Mouse (Mus musculus): ENCODE results near the gene Serpine2. TPM values are rescaled to one million over a fixed set of nuclear protein-coding genes. Genes with fewer than 3 reads are reported as not detected.

The Serpine2 gene
- polyA plus RNA-seq, 1 experiment = 1.7 TPM

DNA sequence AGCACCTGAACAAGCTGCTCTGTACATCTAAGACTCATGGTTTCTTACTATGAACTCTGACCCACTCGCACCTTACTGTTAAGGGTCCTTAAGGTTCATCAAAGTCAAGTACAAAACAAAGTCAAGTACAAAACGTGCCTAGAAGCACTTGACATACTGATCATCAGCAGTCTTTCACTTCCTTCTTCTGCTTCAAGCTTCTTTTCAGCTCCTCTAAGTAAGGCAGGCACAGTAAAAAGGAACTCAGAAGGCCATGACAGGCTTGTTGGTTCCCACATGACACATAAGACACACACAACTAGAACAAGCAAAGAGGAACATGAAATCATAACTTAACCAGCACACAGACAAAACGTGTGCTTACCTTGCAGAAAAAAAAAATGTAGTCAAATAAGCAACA is 12.3 kb downstream of the Serpine2 start:
- Histone ChIP-seq H3K36me3 (ENCODE audit: control insufficient read depth, insufficient read depth, low read length) (no peaks in the 10 kb centered on the region), H3K4me1 (ENCODE audit: control insufficient read depth, insufficient read depth, low read length) (no peaks in the 10 kb centered on the region), H3K27me3 (ENCODE audit: control insufficient read depth, insufficient read depth, low read length) (no peaks in the 10 kb centered on the region), H3K27ac (ENCODE audit: control insufficient read depth, insufficient read depth, low read depth, low read length) (no peak overlapping the region), H3K4me3 (ENCODE audit: control insufficient read depth, low read depth, low read length) (no peak overlapping the region)
- TF ChIP-seq CTCF (IDR thresholded peaks at IDR 0.05; ENCODE audit: control insufficient read depth, insufficient read depth, insufficient replicate concordance, low read depth, low read length) (no peak), POLR2A (IDR thresholded peaks at IDR 0.05; ENCODE audit: control insufficient read depth, low read depth, low read length) (no peak)

DNA sequence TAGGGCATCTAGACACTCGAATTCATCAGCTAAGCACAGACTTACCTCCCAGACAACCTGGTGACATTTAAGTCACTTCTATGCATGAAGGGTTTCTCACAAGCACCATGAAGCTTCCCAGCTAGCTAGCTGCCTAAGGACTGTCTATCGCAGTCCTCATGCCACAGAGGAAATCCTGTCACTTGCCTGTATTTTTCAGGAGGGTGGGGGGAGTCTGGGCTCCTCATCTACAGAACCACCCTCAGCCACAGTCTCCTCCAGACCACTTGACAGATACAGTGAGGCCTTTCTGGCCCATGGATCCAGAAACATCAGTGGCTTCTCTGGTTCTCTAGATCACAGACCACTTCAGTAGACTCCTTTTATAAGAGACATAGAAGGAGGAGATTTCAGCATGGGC is 14.1 kb downstream of the Serpine2 start:
- Histone ChIP-seq H3K27me3 (ENCODE audit: control insufficient read depth, insufficient read depth, low read length) (no peaks in the 10 kb centered on the region), H3K4me3 (ENCODE audit: control insufficient read depth, low read depth, low read length) (no peak overlapping the region), H3K36me3 (ENCODE audit: control insufficient read depth, insufficient read depth, low read length) (no peaks in the 10 kb centered on the region), H3K4me1 (ENCODE audit: control insufficient read depth, insufficient read depth, low read length) (no peaks in the 10 kb centered on the region), H3K27ac (ENCODE audit: control insufficient read depth, insufficient read depth, low read depth, low read length) (no peak overlapping the region)
- no peak for TF ChIP-seq CTCF (IDR thresholded peaks at IDR 0.05; ENCODE audit: control insufficient read depth, insufficient read depth, insufficient replicate concordance, low read depth, low read length)
- no peak for TF ChIP-seq POLR2A (IDR thresholded peaks at IDR 0.05; ENCODE audit: control insufficient read depth, low read depth, low read length)

DNA sequence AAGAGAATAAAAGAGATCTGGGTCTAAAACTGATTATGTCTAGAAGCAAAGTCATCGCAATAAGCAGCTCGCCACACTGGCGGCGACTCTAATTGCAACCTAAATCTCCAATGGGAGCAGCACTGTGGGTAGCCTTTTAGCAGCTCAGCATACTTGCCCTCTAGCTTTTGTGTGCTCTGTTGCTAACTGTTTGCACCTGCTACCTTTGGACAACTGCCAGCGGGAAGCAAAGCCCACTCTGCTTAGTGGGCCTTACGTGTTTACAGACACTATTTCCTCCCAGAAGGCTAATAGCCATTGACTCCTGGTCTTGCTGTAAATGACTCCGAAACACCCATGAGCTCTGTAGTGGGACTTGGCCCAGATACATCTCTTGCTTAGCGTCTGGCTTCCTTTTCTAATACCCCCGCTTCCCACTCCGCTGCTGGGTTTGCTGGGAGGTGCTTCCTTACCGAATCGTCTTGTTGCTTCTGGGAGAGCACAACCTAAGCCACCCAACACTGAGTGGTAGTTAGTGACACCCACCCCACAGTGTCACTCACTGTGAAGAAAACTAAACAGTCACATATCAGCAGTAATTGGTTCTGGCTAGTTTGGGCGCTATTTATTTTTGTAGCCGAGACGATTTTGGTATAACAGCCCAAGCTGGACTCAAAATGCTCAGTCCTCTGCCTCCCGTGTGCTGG is 28.1 kb downstream of the Serpine2 start:
- H3K4me3 ChIP-seq (ENCODE audit: control insufficient read depth, low read depth, low read length) = no peak overlapping the region
- H3K4me1 ChIP-seq (ENCODE audit: control insufficient read depth, insufficient read depth, low read length) = no peaks in the 10 kb centered on the region
- no peaks in the 10 kb centered on the region for H3K36me3 ChIP-seq (ENCODE audit: control insufficient read depth, insufficient read depth, low read length)
- H3K27ac ChIP-seq (ENCODE audit: control insufficient read depth, insufficient read depth, low read depth, low read length) = no peak overlapping the region
- H3K27me3 ChIP-seq (ENCODE audit: control insufficient read depth, insufficient read depth, low read length) = no peaks in the 10 kb centered on the region
- TF ChIP-seq POLR2A (IDR thresholded peaks at IDR 0.05; ENCODE audit: control insufficient read depth, low read depth, low read length) = no peak
- TF ChIP-seq CTCF (IDR thresholded peaks at IDR 0.05; ENCODE audit: control insufficient read depth, insufficient read depth, insufficient replicate concordance, low read depth, low read length) = no peak

DNA sequence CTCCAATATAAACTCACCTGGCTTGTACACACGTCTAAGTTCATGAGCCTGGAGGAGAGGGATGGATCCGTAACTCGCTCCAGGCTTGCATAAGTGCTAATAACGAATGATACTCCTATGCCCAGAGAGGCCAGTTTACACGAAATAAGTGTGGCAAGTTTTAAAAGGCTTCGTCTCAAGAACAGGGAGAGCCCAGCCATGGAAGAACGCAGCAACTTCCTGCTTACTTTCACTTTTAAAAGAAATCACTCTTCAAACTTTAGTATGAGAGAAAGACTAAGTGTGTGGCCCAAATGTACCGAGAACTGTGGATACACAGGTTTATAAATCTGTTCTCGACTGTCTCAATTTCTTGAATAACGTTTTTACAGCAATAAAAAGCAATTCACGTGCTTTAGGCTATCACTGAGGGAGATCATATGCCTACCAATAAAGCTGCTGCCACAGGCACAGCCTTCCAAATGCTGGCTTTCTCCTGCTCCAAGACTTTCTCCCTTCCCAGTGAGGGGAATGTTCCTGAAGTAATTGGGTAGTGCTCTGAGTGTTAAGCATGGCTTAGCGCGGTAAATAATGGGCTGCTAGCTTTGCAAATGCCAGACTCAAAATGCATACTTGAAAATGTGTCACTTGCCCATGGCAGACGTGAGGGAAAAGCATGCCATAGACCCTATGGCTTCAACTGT is 36.9 kb downstream of the Serpine2 start:
- TF ChIP-seq POLR2A (IDR thresholded peaks at IDR 0.05; ENCODE audit: control insufficient read depth, low read depth, low read length) (no peak), CTCF (IDR thresholded peaks at IDR 0.05; ENCODE audit: control insufficient read depth, insufficient read depth, insufficient replicate concordance, low read depth, low read length) (no peak)
- no peaks in the 10 kb centered on the region for H3K4me1 ChIP-seq (ENCODE audit: control insufficient read depth, insufficient read depth, low read length)
- peak overlapping the region; percentile 17; the same call in 1 of the 2 replicates for H3K4me3 ChIP-seq (ENCODE audit: control insufficient read depth, low read depth, low read length)
- no peaks in the 10 kb centered on the region for H3K36me3 ChIP-seq (ENCODE audit: control insufficient read depth, insufficient read depth, low read length)
- no peaks in the 10 kb centered on the region for H3K27me3 ChIP-seq (ENCODE audit: control insufficient read depth, insufficient read depth, low read length)
- peak overlapping the region; percentile 49; the same call in 1 of the 2 replicates for H3K27ac ChIP-seq (ENCODE audit: control insufficient read depth, insufficient read depth, low read depth, low read length)

DNA sequence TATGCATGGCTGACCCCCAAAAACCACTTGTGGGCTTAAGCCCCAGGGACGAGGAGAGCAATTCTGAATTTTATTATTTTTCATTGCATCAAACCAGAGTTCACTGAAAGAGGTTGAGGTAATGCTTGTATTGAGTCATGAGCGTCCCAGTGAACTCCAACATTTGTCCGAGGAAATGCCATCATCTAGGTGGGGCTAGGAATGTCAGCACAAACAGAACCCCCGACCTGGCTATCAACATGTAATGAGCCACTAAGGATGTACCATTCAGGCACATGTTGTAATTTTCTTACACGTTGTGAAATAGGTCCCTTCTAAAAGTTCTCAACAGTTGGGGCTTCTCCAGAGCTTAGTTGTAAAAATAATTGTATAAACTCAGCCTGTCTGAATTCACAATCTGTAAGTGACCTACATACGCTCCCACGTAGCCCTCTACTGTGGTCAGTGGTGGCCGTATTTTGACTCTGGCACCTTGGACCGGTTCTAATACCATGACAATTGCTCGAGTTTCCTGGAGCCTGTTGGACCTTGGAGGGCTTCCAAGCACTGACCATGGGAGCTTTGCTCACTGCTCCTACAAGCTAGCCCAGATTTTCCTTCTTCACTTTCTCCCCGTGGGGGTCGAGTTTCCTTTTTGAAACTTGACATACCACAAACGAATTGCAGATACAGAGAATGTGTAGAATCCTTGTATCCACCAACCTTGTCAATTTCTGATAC is 38.0 kb downstream of the Serpine2 start:
- TF ChIP-seq POLR2A (IDR thresholded peaks at IDR 0.05; ENCODE audit: control insufficient read depth, low read depth, low read length) (no peak), CTCF (IDR thresholded peaks at IDR 0.05; ENCODE audit: control insufficient read depth, insufficient read depth, insufficient replicate concordance, low read depth, low read length) (no peak)
- Histone ChIP-seq H3K27me3 (ENCODE audit: control insufficient read depth, insufficient read depth, low read length) (no peaks in the 10 kb centered on the region), H3K36me3 (ENCODE audit: control insufficient read depth, insufficient read depth, low read length) (no peaks in the 10 kb centered on the region), H3K27ac (ENCODE audit: control insufficient read depth, insufficient read depth, low read depth, low read length) (no peak overlapping the region), H3K4me1 (ENCODE audit: control insufficient read depth, insufficient read depth, low read length) (no peaks in the 10 kb centered on the region), H3K4me3 (ENCODE audit: control insufficient read depth, low read depth, low read length) (no peak overlapping the region)

DNA sequence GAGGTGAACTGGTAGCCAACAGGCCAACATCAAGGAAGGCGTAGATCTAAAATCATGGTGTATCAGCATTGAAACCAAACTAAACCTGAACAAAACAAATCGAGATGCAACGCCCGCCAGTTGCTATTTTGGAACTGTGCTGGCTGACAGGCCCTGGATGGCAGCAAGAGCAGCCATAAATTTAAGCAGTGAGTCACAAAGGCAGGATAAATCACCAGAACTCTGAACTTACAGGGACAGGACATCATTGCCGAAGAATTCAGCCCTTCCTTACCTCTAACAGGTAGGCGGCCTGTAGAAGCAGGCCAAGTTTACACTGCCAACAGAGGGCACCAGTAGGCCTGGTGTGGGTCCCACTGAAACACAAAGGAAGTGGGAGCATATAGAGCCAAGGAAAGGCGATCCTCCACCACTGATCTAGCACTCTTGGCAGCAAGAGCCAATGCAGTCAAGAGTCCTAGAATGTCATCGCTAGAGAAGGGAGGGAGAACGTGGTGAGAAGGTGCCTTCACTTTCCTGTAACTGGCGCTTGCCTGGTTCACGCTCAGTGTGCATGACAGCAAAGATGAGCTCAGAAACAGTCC is 41.6 kb downstream of the Serpine2 start:
- no peak overlapping the region for H3K4me3 ChIP-seq (ENCODE audit: control insufficient read depth, low read depth, low read length)
- TF ChIP-seq CTCF (IDR thresholded peaks at IDR 0.05; ENCODE audit: control insufficient read depth, insufficient read depth, insufficient replicate concordance, low read depth, low read length) (no peak), POLR2A (IDR thresholded peaks at IDR 0.05; ENCODE audit: control insufficient read depth, low read depth, low read length) (no peak)
- H3K36me3 ChIP-seq (ENCODE audit: control insufficient read depth, insufficient read depth, low read length) = no peaks in the 10 kb centered on the region
- no peaks in the 10 kb centered on the region for H3K27me3 ChIP-seq (ENCODE audit: control insufficient read depth, insufficient read depth, low read length)
- no peaks in the 10 kb centered on the region for H3K4me1 ChIP-seq (ENCODE audit: control insufficient read depth, insufficient read depth, low read length)
- H3K27ac ChIP-seq (ENCODE audit: control insufficient read depth, insufficient read depth, low read depth, low read length) = no peak overlapping the region

DNA sequence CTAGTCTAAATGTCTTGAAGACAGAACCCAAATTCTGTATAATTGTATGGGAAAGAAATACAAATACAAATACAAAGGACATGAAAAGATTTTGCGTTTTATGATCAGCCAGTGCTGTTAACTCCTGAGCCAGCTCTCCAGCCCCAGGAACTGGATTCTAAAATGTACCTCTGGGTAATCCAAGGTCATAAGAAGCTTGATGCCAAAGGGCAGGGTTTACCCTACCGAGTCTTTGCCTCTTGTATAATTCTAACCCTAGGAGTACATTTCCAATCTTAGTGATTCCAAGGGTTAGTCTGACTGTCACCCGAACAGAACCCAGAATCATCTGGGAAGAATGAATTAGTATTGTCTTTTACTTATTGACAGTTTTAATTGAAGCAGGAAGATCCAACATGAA is 45.5 kb downstream of the Serpine2 start:
- Histone ChIP-seq H3K4me1 (ENCODE audit: control insufficient read depth, insufficient read depth, low read length) (no peaks in the 10 kb centered on the region), H3K4me3 (ENCODE audit: control insufficient read depth, low read depth, low read length) (no peak overlapping the region), H3K27me3 (ENCODE audit: control insufficient read depth, insufficient read depth, low read length) (no peaks in the 10 kb centered on the region), H3K27ac (ENCODE audit: control insufficient read depth, insufficient read depth, low read depth, low read length) (no peak overlapping the region), H3K36me3 (ENCODE audit: control insufficient read depth, insufficient read depth, low read length) (no peaks in the 10 kb centered on the region)
- TF ChIP-seq POLR2A (IDR thresholded peaks at IDR 0.05; ENCODE audit: control insufficient read depth, low read depth, low read length) (no peak), CTCF (IDR thresholded peaks at IDR 0.05; ENCODE audit: control insufficient read depth, insufficient read depth, insufficient replicate concordance, low read depth, low read length) (no peak)

Data from testis, adult 2 months (tissue).